In genomic region chr17:3314625-3315020, GRCm38 (mm10) we compare ENCODE assay signal across 8 mouse cellular contexts. TPM values are rescaled to one million over a fixed set of nuclear protein-coding genes. Genes with fewer than 3 reads are reported as not detected.
DNase-seq lines count a peak whose midpoint lies in the region; ATAC-seq and TF ChIP-seq lines count a peak whose summit lies in the region.

No protein-coding gene starts in this region.

- POLR2A ChIA-PET in Patski (lab: Charles Lee) = no interaction called here

- H3K27me3 ChIP-seq in heart, adult 2 months (ENCODE audit: control insufficient read depth, insufficient read depth, low read length) = no peaks in the 10 kb centered on the region
- no peaks in the 10 kb centered on the region for H3K27me3 ChIP-seq in Patski
- no peaks in the 10 kb centered on the region for H3K27me3 ChIP-seq in hindbrain, embryonic 11.5 days (ENCODE audit: control insufficient read depth, insufficient read depth, low read length)

- H3K9ac ChIP-seq in heart, adult 2 months (ENCODE audit: low read depth, low read length) = no peak overlapping the region
- H3K9ac ChIP-seq in hindbrain, embryonic 11.5 days (ENCODE audit: low read depth, low read length) = no peak overlapping the region

- no peaks in the 10 kb centered on the region for H3K79me2 ChIP-seq in heart, adult 2 months (replicated peaks; ENCODE audit: control insufficient read depth, insufficient read depth, low read length)

- peak overlapping the region; percentile 48 for H3K4me3 ChIP-seq in heart, adult 2 months
- peak overlapping the region; percentile 27; the same call in 1 of the 2 replicates for H3K4me3 ChIP-seq in hindbrain, embryonic 11.5 days (ENCODE audit: low read depth, low read length)

- intact Hi-C loops in heart, adult 2 months (cut with DNase I) = no loop called here

- TF ChIP-seq POLR2A in heart, adult 2 months (IDR thresholded peaks at IDR 0.05; ENCODE audit: insufficient read depth, low read depth, low read length) = no peak

- H3K4me2 ChIP-seq in hindbrain, embryonic 11.5 days (replicated peaks; ENCODE audit: low read depth, low read length) = peak overlapping the region; percentile 56

- in situ Hi-C loops in Patski (cut with MboI; ENCODE audit: low pct_unique_long_range_greater_than_20kb) = no loop called here

- TF ChIP-seq EP300 in heart, adult 2 months (IDR thresholded peaks at IDR 0.05; ENCODE audit: insufficient read depth, low read depth, low read length) = no peak

- no peak overlapping the region; the same call in 1 of the 2 replicates for H3K27ac ChIP-seq in heart, adult 2 months
- no peak overlapping the region for H3K27ac ChIP-seq in hindbrain, embryonic 11.5 days (ENCODE audit: low read depth, low read length)

- 36% methylated on average over 3 of the region's 3 CpGs for WGBS in heart, adult 2 months
- WGBS in hindbrain, embryonic 11.5 days = 34% methylated on average over 3 of the region's 3 CpGs

- CTCF ChIA-PET in Patski (lab: Charles Lee) = no interaction called here

- no peak for TF ChIP-seq CTCF in heart, adult 2 months (IDR thresholded peaks at IDR 0.05)
- no peak for TF ChIP-seq CTCF in Patski (IDR thresholded peaks at IDR 0.05)

- no peak for DNase-seq in heart, adult 2 months
- no peak for DNase-seq in heart, adult 8-10 months (ENCODE audit: low spot score)
- no peak for DNase-seq in Patski (ENCODE audit: low read depth, low spot score)
- no peak for DNase-seq in hindbrain, embryonic 11.5 days (ENCODE audit: low spot score)
- DNase-seq in right cerebral cortex, postnatal 25 days = no peak
- DNase-seq in cerebellum, postnatal 4 days (ENCODE audit: low spot score in 2 of 2) = no peak
- DNase-seq in thymus, postnatal 4 days = no peak

- peak; percentile 49 for ATAC-seq in Patski
- ATAC-seq in hindbrain, embryonic 11.5 days (ENCODE audit: low FRiP score) = peak; percentile 30; the same call in 1 of the 2 replicates
- peak; percentile 26; the same call in 1 of the 2 replicates for ATAC-seq in megakaryocyte progenitor cell, adult 5-6 weeks (replicated peaks; ENCODE audit: poor library complexity)

- no peaks in the 10 kb centered on the region for H3K9me3 ChIP-seq in hindbrain, embryonic 11.5 days (ENCODE audit: control insufficient read depth, low read length)

- no peaks in the 10 kb centered on the region for H3K36me3 ChIP-seq in heart, adult 2 months (ENCODE audit: control insufficient read depth, insufficient read depth, low read length)
- no peaks in the 10 kb centered on the region for H3K36me3 ChIP-seq in hindbrain, embryonic 11.5 days (ENCODE audit: control insufficient read depth, insufficient read depth, low read length)

- H3K4me1 ChIP-seq in heart, adult 2 months (ENCODE audit: control insufficient read depth, insufficient read depth, low read length) = no peaks in the 10 kb centered on the region
- H3K4me1 ChIP-seq in hindbrain, embryonic 11.5 days (replicated peaks; ENCODE audit: control insufficient read depth, insufficient read depth, low read length) = no peaks in the 10 kb centered on the region

RNA-seq across cellular contexts. Expression of gene Tiam2, which starts 11.8 kb away (rescaled TPM):
- total RNA-seq in heart, adult 2 months (2021) = 1 to 10 TPM; 2.3 to 2.7 TPM
- 1.1 and 1.7 TPM in 2 replicates for polyA plus RNA-seq in heart, adult 2 months (2012; rRNA removed)
- total RNA-seq in heart, adult 8-10 months (2022) = 1 to 10 TPM; 2.0 to 4.9 (median 2.5) TPM
- polyA plus RNA-seq in Patski (2021) = 13.8 TPM
- 5.3 and 5.5 TPM in 2 replicates for polyA plus RNA-seq in hindbrain, embryonic 11.5 days (2014; fragmentation: Nextera tagmentation; extraction: Ambion mirVana)
- 5.6 and 6.2 TPM in 2 replicates for total RNA-seq in megakaryocyte progenitor cell, adult 5-6 weeks (2015)
- total RNA-seq in megakaryocyte progenitor cell, adult 5-6 weeks (2017) = 4.4 and 7.5 TPM in 2 replicates
